Mouse (Mus musculus) liver, embryonic 14.5 days (tissue): ENCODE measurements around the gene Arhgap24. TPM values are rescaled to one million over a fixed set of nuclear protein-coding genes. Genes with fewer than 3 reads are reported as not detected.

Experiments used
- ATAC-seq: fragments of 200-750 bp; cut with Nextera tagmentation; 2 replicates; pipeline ENCODE4 v1.8.0; 2017; ENCODE audit warnings: moderate number of reproducible peaks, mild to moderate bottlenecking, moderate library complexity; ENCODE audit not compliant: insufficient read depth
- DNase-seq, 3 experiments: peaks; one replicate each; pipeline ENCODE4 v3.0.0-alpha.2; 2012 to 2013; ENCODE audit warnings: low read depth in 3 of 3, low spot score in 3 of 3
- H3K27ac ChIP-seq: fragments of 300-500 bp; sonication (generic); 2 replicates; pipeline ENCODE4 v1.5.1; 2014; ENCODE audit warnings: moderate library complexity, mild to moderate bottlenecking, control low read depth, inconsistent platforms
- H3K27me3 ChIP-seq: fragments of 300-500 bp; sonication (generic); 2 replicates; pipeline ENCODE4 v1.6.1; 2014; ENCODE audit warnings: mild to moderate bottlenecking, low read length, moderate library complexity; ENCODE audit not compliant: control insufficient read depth, insufficient read depth
- H3K36me3 ChIP-seq: fragments of 300-500 bp; sonication (generic); replicated peaks from 2 replicates; pipeline ENCODE4 v1.6.1; 2014; ENCODE audit warnings: low read depth; ENCODE audit not compliant: control insufficient read depth, insufficient read depth
- H3K4me1 ChIP-seq, 2 experiments: fragments of 200-500 bp in 1 of 2; fragments of 300-500 bp in 1 of 2; sonication (generic) in 1 of 2; replicated peaks; 2 replicates each; pipeline ENCODE4 v1.6.1; 2012 to 2014; ENCODE audit warnings: antibody characterized with exemption in 1 of 2, inconsistent platforms in 1 of 2, low read length in 1 of 2; ENCODE audit not compliant: control insufficient read depth in 2 of 2, insufficient read depth in 2 of 2
- H3K4me2 ChIP-seq: fragments of 300-500 bp; sonication (generic); 2 replicates; pipeline ENCODE4 v1.6.1; 2014; ENCODE audit warnings: low read depth, mild to moderate bottlenecking, control low read depth, moderate library complexity
- H3K4me3 ChIP-seq, 2 experiments: fragments of 200-500 bp in 1 of 2; fragments of 300-500 bp in 1 of 2; sonication (generic) in 1 of 2; 2 replicates each; pipeline ENCODE4 v1.5.1; 2012 to 2014; ENCODE audit warnings: low read depth in 2 of 2, low read length in 2 of 2, mild to moderate bottlenecking in 2 of 2, control low read depth in 1 of 2, inconsistent platforms in 1 of 2, moderate library complexity in 1 of 2; ENCODE audit not compliant: insufficient read depth in 1 of 2
- H3K9ac ChIP-seq: fragments of 300-500 bp; sonication (generic); replicated peaks from 2 replicates; pipeline ENCODE4 v1.6.1; 2014; ENCODE audit warnings: mild to moderate bottlenecking, control low read depth, moderate library complexity
- H3K9me3 ChIP-seq: fragments of 300-500 bp; sonication (generic); 2 replicates; pipeline ENCODE4 v1.6.1; 2016; ENCODE audit warnings: low read length, mixed read lengths; ENCODE audit not compliant: control insufficient read depth
- CTCF ChIP-seq: IDR thresholded peaks from 2 replicates; pipeline ENCODE4 v1.5.1; 2016; ENCODE audit warnings: antibody characterized with exemption, low read depth, control low read depth
- EP300 ChIP-seq: IDR thresholded peaks from 2 replicates; pipeline ENCODE4 v1.6.1; 2016; ENCODE audit warnings: antibody characterized with exemption, low read depth
- WGBS: fragments of 180-500 bp; shearing (Covaris S2); extraction: QIAGEN DNeasy Blood & Tissue Kit; methylation state at CpG from one replicate; pipeline ENCODE4 v1.1.7; 2014; ENCODE audit not compliant: insufficient replicate concordance; 5-methylcytosine and 5-hydroxymethylcytosine counted together
- polyA plus RNA-seq, 2 experiments: library from polyadenylated mRNA; depleted of rRNA in 1 of 2; stranded (reverse) in 1 of 2; unstranded in 1 of 2; fragments of >200 nt; fragmentation: Nextera tagmentation in 1 of 2; extraction: Ambion mirVana in 1 of 2; gene quantifications; 2 replicates each; pipeline versions ENCODE4 v1.2.1 to v1.2.3; 2012 to 2014

The Arhgap24 gene
- polyA plus RNA-seq, 2 experiments, result 1.8 to 2.1 TPM

- Histone ChIP-seq H3K9ac (no peak overlapping the region), H3K27me3 (no peaks in the 10 kb centered on the region), H3K4me1 (peaks cover 0 to 4% of the 10 kb centered on the region in 2 experiments; a peak in 1 of 4 replicates), H3K4me2 (no peak overlapping the region), H3K27ac (no peak overlapping the region), H3K36me3 (no peaks in the 10 kb centered on the region), H3K9me3 (no peaks in the 10 kb centered on the region), H3K4me3 (no peak overlapping the region)
- TF ChIP-seq CTCF, result no peak
- no peak for TF ChIP-seq EP300
- WGBS, result 48% methylated on average over 3 of the region's 3 CpGs
- DNase-seq (no peak), ATAC-seq (no peak)
Measured at GRCm38 (mm10) chr5:102462948-102463347, 18.2 kb upstream of the Arhgap24 start.

- 53% methylated on average over 2 of the region's 2 CpGs for WGBS
- no peak overlapping the region for H3K4me2 ChIP-seq
- TF ChIP-seq CTCF, result no peak
- no peak for TF ChIP-seq EP300
- no peak overlapping the region for H3K4me3 ChIP-seq
- H3K4me1 ChIP-seq, result peaks cover 0 to 4% of the 10 kb centered on the region in 2 experiments; a peak in 1 of 4 replicates
- H3K9me3 ChIP-seq, result no peaks in the 10 kb centered on the region
- no peak for DNase-seq
- no peak overlapping the region for H3K9ac ChIP-seq
- no peaks in the 10 kb centered on the region for H3K27me3 ChIP-seq
- no peak overlapping the region for H3K27ac ChIP-seq
- no peak for ATAC-seq
- no peaks in the 10 kb centered on the region for H3K36me3 ChIP-seq
Measured at GRCm38 (mm10) chr5:102465372-102465771, 15.8 kb upstream of the Arhgap24 start.

GRCm38 (mm10) chr5:102468292-102468691 lies 12.9 kb upstream of the Arhgap24 start:
- Histone ChIP-seq H3K27me3 (no peaks in the 10 kb centered on the region), H3K4me3 (no peak overlapping the region), H3K9me3 (no peaks in the 10 kb centered on the region), H3K27ac (no peak overlapping the region), H3K4me2 (no peak overlapping the region), H3K4me1 (peaks cover 0 to 4% of the 10 kb centered on the region in 2 experiments; a peak in 1 of 4 replicates), H3K36me3 (no peaks in the 10 kb centered on the region), H3K9ac (no peak overlapping the region)
- ATAC-seq, result no peak
- DNase-seq, result no peak
- WGBS, result 72% methylated on average over 3 of the region's 3 CpGs
- TF ChIP-seq EP300 (no peak), CTCF (no peak)

GRCm38 (mm10) chr5:102470284-102470683 lies 10.9 kb upstream of the Arhgap24 start:
- Histone ChIP-seq H3K4me1 (peaks cover 0 to 2% of the 10 kb centered on the region in 2 experiments; a peak in 1 of 4 replicates), H3K4me2 (no peak overlapping the region), H3K4me3 (no peak overlapping the region), H3K36me3 (no peaks in the 10 kb centered on the region), H3K9me3 (no peaks in the 10 kb centered on the region), H3K27ac (no peak overlapping the region), H3K9ac (no peak overlapping the region), H3K27me3 (no peaks in the 10 kb centered on the region)
- WGBS, result 60% methylated on average over 2 of the region's 2 CpGs
- DNase-seq (no peak), ATAC-seq (no peak)
- TF ChIP-seq EP300 (no peak), CTCF (no peak)

- Histone ChIP-seq H3K36me3 (no peaks in the 10 kb centered on the region), H3K4me2 (no peak overlapping the region), H3K9ac (no peak overlapping the region), H3K4me1 (no peaks in the 10 kb centered on the region), H3K27me3 (no peaks in the 10 kb centered on the region), H3K9me3 (no peaks in the 10 kb centered on the region), H3K4me3 (no peak overlapping the region), H3K27ac (no peak overlapping the region)
- TF ChIP-seq EP300 (no peak), CTCF (no peak)
- DNase-seq (no peak), ATAC-seq (no peak)
- WGBS, result 15% methylated on average over 2 of the region's 2 CpGs
Measured at GRCm38 (mm10) chr5:102478076-102478475, 3.1 kb upstream of the Arhgap24 start.
